Mouse (Mus musculus): ENCODE measurements around the gene Spn.

DNA sequence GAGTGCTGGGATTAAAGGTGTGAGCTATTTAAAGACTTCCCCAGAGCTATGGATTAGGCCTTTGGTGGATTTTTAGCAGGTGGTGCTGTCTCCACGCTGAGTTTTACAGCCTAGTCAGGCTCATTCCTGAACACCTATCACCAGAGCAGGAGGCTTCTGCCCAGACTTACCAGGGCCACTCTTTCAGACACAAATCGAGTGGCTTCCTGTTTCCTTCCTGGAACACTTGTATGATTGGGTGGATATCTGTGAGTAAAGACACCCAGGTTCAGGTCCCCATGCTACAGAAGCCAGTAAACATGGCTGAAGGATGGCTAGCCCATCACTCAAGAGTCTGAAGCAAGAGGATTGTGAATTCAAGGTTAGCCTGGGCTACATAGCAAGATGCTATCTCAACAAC, 54.6 kb downstream of the Spn start:
- TF ChIP-seq CTCF (IDR thresholded peaks at IDR 0.05; ENCODE audit: low read depth, low read length) (no peak), GATA1 (IDR thresholded peaks at IDR 0.05; ENCODE audit: borderline replicate concordance, low read length) (no peak), POLR2AphosphoS5 (IDR thresholded peaks at IDR 0.05; ENCODE audit: insufficient replicate concordance, low read depth, low read length) (no peak), GATA2 (IDR thresholded peaks at IDR 0.05; ENCODE audit: borderline replicate concordance, low read depth, low read length) (no peak)
